Comparison of ENCODE assay signal across 7 mouse cellular contexts in the genomic region with DNA sequence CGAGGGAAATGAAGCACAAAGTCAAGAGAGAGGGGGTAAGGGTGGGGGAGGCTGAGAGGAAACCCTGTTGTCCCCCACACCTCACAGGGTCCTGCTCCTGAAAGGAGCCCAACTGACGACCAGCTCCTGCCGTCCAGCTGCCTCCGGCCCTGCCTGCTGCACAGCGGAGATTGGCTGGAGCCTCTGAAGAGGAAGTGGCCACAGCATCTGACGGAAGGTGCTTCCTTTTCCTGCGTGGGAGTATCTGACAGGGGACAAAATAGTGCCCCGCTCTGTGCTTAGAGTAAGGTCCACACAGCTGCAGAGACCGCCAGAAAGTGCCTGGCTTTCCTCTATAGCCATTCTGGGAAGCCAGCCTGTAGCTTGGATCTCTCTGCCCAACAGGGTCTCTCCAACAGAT. TPM values are rescaled to one million over a fixed set of nuclear protein-coding genes. Genes with fewer than 3 reads are reported as not detected.
DNase-seq lines count a peak whose midpoint lies in the region; ATAC-seq and TF ChIP-seq lines count a peak whose summit lies in the region.

No protein-coding gene starts in this region.

- TF ChIP-seq EP300 in liver, postnatal 0 days (IDR thresholded peaks at IDR 0.05; ENCODE audit: low read depth), result no peak

- TF ChIP-seq CTCF in liver, postnatal 0 days (IDR thresholded peaks at IDR 0.05; ENCODE audit: low read depth), result no peak

- WGBS in intestine, embryonic 16.5 days, result 64% methylated on average over 9 of the region's 9 CpGs
- 27% methylated on average over 9 of the region's 9 CpGs for WGBS in liver, postnatal 0 days (ENCODE audit: insufficient replicate concordance)
- 62% methylated on average over 9 of the region's 9 CpGs for WGBS in stomach, embryonic 15.5 days
- 80% methylated on average over 9 of the region's 9 CpGs for WGBS in midbrain, embryonic 16.5 days

- ATAC-seq in intestine, embryonic 16.5 days, result no peak
- peak; percentile 65 for ATAC-seq in liver, postnatal 0 days
- no peak for ATAC-seq in stomach, embryonic 15.5 days (ENCODE audit: insufficient read depth, low FRiP score, low read depth)
- ATAC-seq in midbrain, embryonic 16.5 days, result no peak

- H3K27ac ChIP-seq in brown adipose tissue, adult 24 weeks (replicated peaks; ENCODE audit: low read depth, low read length), result peak overlapping the region; percentile 85
- H3K27ac ChIP-seq in intestine, embryonic 16.5 days (ENCODE audit: low read length), result no peak overlapping the region
- peak overlapping the region; percentile 83 for H3K27ac ChIP-seq in liver, postnatal 0 days (ENCODE audit: low read depth)
- H3K27ac ChIP-seq in stomach, embryonic 15.5 days, result peak overlapping the region; percentile 7; the same call in 1 of the 2 replicates
- H3K27ac ChIP-seq in midbrain, embryonic 16.5 days (ENCODE audit: low read length), result no peak overlapping the region

- H3K4me2 ChIP-seq in intestine, embryonic 16.5 days (ENCODE audit: low read depth, low read length), result no peak overlapping the region
- H3K4me2 ChIP-seq in liver, postnatal 0 days (ENCODE audit: low read depth, low read length), result peak overlapping the region; percentile 65
- peak overlapping the region; percentile 33 for H3K4me2 ChIP-seq in stomach, embryonic 15.5 days
- H3K4me2 ChIP-seq in midbrain, embryonic 16.5 days (ENCODE audit: low read length), result no peak overlapping the region

- DNase-seq in adrenal gland, adult 2 months, result peak; percentile 43
- DNase-seq in liver, postnatal 0 days, result peak; percentile 51
- DNase-seq in thymus, postnatal 14 days, result no peak

- 0 out of 2 replicates have a peak overlapping the region, but pooled peaks have one; percentile 15 for H3K9ac ChIP-seq in intestine, embryonic 16.5 days (ENCODE audit: low read depth, low read length)
- peak overlapping the region; percentile 53 for H3K9ac ChIP-seq in liver, postnatal 0 days (replicated peaks)
- H3K9ac ChIP-seq in stomach, embryonic 15.5 days, result no peak overlapping the region
- no peak overlapping the region for H3K9ac ChIP-seq in midbrain, embryonic 16.5 days (ENCODE audit: low read depth, low read length)

- no peaks in the 10 kb centered on the region for H3K36me3 ChIP-seq in intestine, embryonic 16.5 days (ENCODE audit: control insufficient read depth, insufficient read depth, low read length)
- peaks cover 8% of the 10 kb centered on the region for H3K36me3 ChIP-seq in liver, postnatal 0 days (replicated peaks; ENCODE audit: insufficient read depth, low read length)
- no peaks in the 10 kb centered on the region for H3K36me3 ChIP-seq in stomach, embryonic 15.5 days
- no peaks in the 10 kb centered on the region for H3K36me3 ChIP-seq in midbrain, embryonic 16.5 days (ENCODE audit: control insufficient read depth, insufficient read depth, low read length)

- peaks cover 3% of the 10 kb centered on the region; the same call in 1 of the 2 replicates for H3K4me1 ChIP-seq in brown adipose tissue, adult 24 weeks (ENCODE audit: control insufficient read depth, insufficient read depth, insufficient read length, low read length)
- no peaks in the 10 kb centered on the region for H3K4me1 ChIP-seq in intestine, embryonic 16.5 days (ENCODE audit: control insufficient read depth, insufficient read depth, low read length)
- H3K4me1 ChIP-seq in liver, postnatal 0 days (ENCODE audit: insufficient read depth), result peaks cover 20% of the 10 kb centered on the region
- no peaks in the 10 kb centered on the region for H3K4me1 ChIP-seq in stomach, embryonic 15.5 days
- H3K4me1 ChIP-seq in midbrain, embryonic 16.5 days (ENCODE audit: control insufficient read depth, insufficient read depth, low read length), result no peaks in the 10 kb centered on the region

- no peaks in the 10 kb centered on the region for H3K27me3 ChIP-seq in intestine, embryonic 16.5 days (replicated peaks; ENCODE audit: control insufficient read depth, insufficient read depth, low read length)
- no peaks in the 10 kb centered on the region for H3K27me3 ChIP-seq in liver, postnatal 0 days (ENCODE audit: insufficient read depth, low read length)
- H3K27me3 ChIP-seq in stomach, embryonic 15.5 days (replicated peaks), result no peaks in the 10 kb centered on the region
- H3K27me3 ChIP-seq in midbrain, embryonic 16.5 days (ENCODE audit: control insufficient read depth, insufficient read depth, low read depth, low read length), result no peaks in the 10 kb centered on the region

- H3K9me3 ChIP-seq in intestine, embryonic 16.5 days (ENCODE audit: control insufficient read depth, low read length), result no peaks in the 10 kb centered on the region
- H3K9me3 ChIP-seq in liver, postnatal 0 days (ENCODE audit: low read length), result no peaks in the 10 kb centered on the region
- no peaks in the 10 kb centered on the region for H3K9me3 ChIP-seq in stomach, embryonic 15.5 days
- no peaks in the 10 kb centered on the region for H3K9me3 ChIP-seq in midbrain, embryonic 16.5 days (replicated peaks; ENCODE audit: control insufficient read depth, low read length, poor library complexity, severe bottlenecking)

- H3K4me3 ChIP-seq in brown adipose tissue, adult 24 weeks (ENCODE audit: insufficient read depth, low read depth, low read length), result peak overlapping the region; percentile 67
- peak overlapping the region; percentile 31 for H3K4me3 ChIP-seq in intestine, embryonic 16.5 days (ENCODE audit: low read length)
- peak overlapping the region; percentile 41 for H3K4me3 ChIP-seq in liver, postnatal 0 days (ENCODE audit: low read depth, low read length)
- H3K4me3 ChIP-seq in stomach, embryonic 15.5 days (replicated peaks), result peak overlapping the region; percentile 14
- H3K4me3 ChIP-seq in midbrain, embryonic 16.5 days (ENCODE audit: low read depth, low read length), result no peak overlapping the region

RNA-seq across cellular contexts. Expression of gene Arhgap25, which starts 36.9 kb away (rescaled TPM):
- 1 to 10 TPM; 3.1 TPM for total RNA-seq in adrenal gland, adult 2 months (2021)
- 0.39 and 0.49 TPM in 2 replicates for polyA plus RNA-seq in adrenal gland, adult 2 months (2012; rRNA removed)
- 1.5 and 2.3 TPM in 2 replicates for polyA plus RNA-seq in brown adipose tissue, adult 24 weeks (2012; ENCODE audit: insufficient read depth, insufficient read length, missing spikeins)
- 3.4 and 4.2 TPM in 2 replicates for polyA plus RNA-seq in intestine, embryonic 16.5 days (2015; fragmentation: Nextera tagmentation; extraction: Ambion mirVana)
- polyA plus RNA-seq in liver, postnatal 0 days (2015; fragmentation: Nextera tagmentation; extraction: Ambion mirVana), result 6.0 TPM in 2 replicates
- 4.7 and 6.0 TPM in 2 replicates for polyA plus RNA-seq in stomach, embryonic 15.5 days (2015; fragmentation: Nextera tagmentation; extraction: Ambion mirVana)
- polyA plus RNA-seq in midbrain, embryonic 16.5 days (2015; fragmentation: Nextera tagmentation; extraction: Ambion mirVana), result 0.99 and 1.9 TPM in 2 replicates

Comparison
In these comparisons a context has a peak if more than half of its experiments do, and no peak if none do; other contexts are left out.
1. H3K27ac ChIP-seq: peak in brown adipose tissue, adult 24 weeks (single experiment), liver, postnatal 0 days (single experiment) and stomach, embryonic 15.5 days (single experiment); none in intestine, embryonic 16.5 days (single experiment) and midbrain, embryonic 16.5 days (single experiment).
2. H3K4me2 ChIP-seq: peak in liver, postnatal 0 days (single experiment) and stomach, embryonic 15.5 days (single experiment); none in intestine, embryonic 16.5 days (single experiment) and midbrain, embryonic 16.5 days (single experiment).
3. H3K9ac ChIP-seq: peak in intestine, embryonic 16.5 days (single experiment) and liver, postnatal 0 days (single experiment); none in stomach, embryonic 15.5 days (single experiment) and midbrain, embryonic 16.5 days (single experiment).